Mouse (Mus musculus) heart, adult 2 months (tissue): Measurements from ENCODE around the gene Itpkb. TPM values are rescaled to one million over a fixed set of nuclear protein-coding genes. Genes with fewer than 3 reads are reported as not detected.

Source experiments
- DNase-seq, 2 experiments: peaks; one replicate each; pipeline ENCODE4 v3.0.0; 2021
- H3K27ac ChIP-seq: fragments of 200-600 bp; 2 replicates; pipeline ENCODE4 v1.8.1; 2022
- H3K27me3 ChIP-seq: fragments of 200-500 bp; 2 replicates; pipeline ENCODE4 v1.6.1; 2012; ENCODE audit warnings: mild to moderate bottlenecking, low read length, inconsistent platforms, mixed read lengths; ENCODE audit not compliant: control insufficient read depth, insufficient read depth
- H3K36me3 ChIP-seq: fragments of 200-500 bp; 2 replicates; pipeline ENCODE4 v1.6.1; 2012; ENCODE audit warnings: low read length, inconsistent platforms; ENCODE audit not compliant: control insufficient read depth, insufficient read depth
- H3K4me1 ChIP-seq: fragments of 200-500 bp; 2 replicates; pipeline ENCODE4 v1.6.1; 2011; ENCODE audit warnings: low read length; ENCODE audit not compliant: control insufficient read depth, insufficient read depth
- H3K4me3 ChIP-seq: fragments of 200-600 bp; 2 replicates; pipeline ENCODE4 v1.8.1; 2022
- H3K79me2 ChIP-seq: fragments of 200-500 bp; replicated peaks from 2 replicates; pipeline ENCODE4 v1.6.1; 2012; ENCODE audit warnings: mild to moderate bottlenecking, inconsistent platforms, low read length, moderate library complexity, mixed read lengths; ENCODE audit not compliant: control insufficient read depth, insufficient read depth
- H3K9ac ChIP-seq: fragments of 200-500 bp; 2 replicates; pipeline ENCODE4 v1.6.1; 2012; ENCODE audit warnings: low read depth, mild to moderate bottlenecking, control low read depth, inconsistent platforms, low read length, mixed read lengths
- CTCF ChIP-seq: fragments of 200-600 bp; IDR thresholded peaks from 2 replicates; pipeline ENCODE4 v1.8.1; 2022; ENCODE audit warnings: antibody characterized with exemption, mild to moderate bottlenecking, moderate library complexity
- EP300 ChIP-seq: fragments of 200-500 bp; IDR thresholded peaks from 2 replicates; pipeline ENCODE4 v1.6.1; 2011; ENCODE audit warnings: low read depth, low read length, control low read depth; ENCODE audit not compliant: insufficient read depth
- POLR2A ChIP-seq: fragments of 200-500 bp; IDR thresholded peaks from 2 replicates; pipeline ENCODE4 v1.6.1; 2011; ENCODE audit warnings: mild to moderate bottlenecking, low read depth, low read length, control low read depth; ENCODE audit not compliant: insufficient read depth
- WGBS: fragments of 180-500 bp; shearing (Covaris S2); methylation state at CpG from one replicate; pipeline ENCODE4 v1.1.7; 2018; 5-methylcytosine and 5-hydroxymethylcytosine counted together
- intact Hi-C: fragments of 180-260 bp; cut with DNase I; formaldehyde crosslinking; loops from one replicate; pipeline ENCODE4 v1.15.1; 2025
- polyA plus RNA-seq: library from polyadenylated mRNA; depleted of rRNA; stranded (reverse); fragments of >200 nt; gene quantifications from 2 replicates; pipeline ENCODE4 v1.2.3, GENCODE M21; 2012
- total RNA-seq, 2 experiments: library from RNA; stranded (reverse); gene quantifications; 2 replicates each; pipeline ENCODE4 v1.2.3; 2021

Gene Itpkb
- total and polyA plus RNA-seq, 3 experiments = 21.5 to 50.7 (median 50.0) TPM

DNA sequence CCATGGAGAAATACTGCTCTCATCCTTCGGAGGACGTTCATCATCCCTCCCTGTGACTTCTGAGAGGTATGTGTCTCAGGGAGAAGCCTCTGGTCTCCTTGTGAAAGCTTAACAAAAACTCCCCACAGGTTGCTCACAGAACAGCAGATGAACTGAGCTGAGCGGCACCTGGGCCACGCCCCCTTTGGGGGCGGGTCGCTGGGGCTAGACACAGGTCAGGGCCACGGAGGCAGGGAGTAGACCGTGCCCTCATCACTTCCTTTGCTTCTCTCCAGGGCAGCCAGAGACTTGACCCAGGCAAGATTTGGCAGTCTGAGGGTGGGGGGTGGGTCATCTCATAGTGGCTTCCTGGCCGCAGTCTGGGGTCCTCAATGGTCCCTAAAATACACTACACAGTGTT is 104.6 kb downstream of the Itpkb start:
- Histone ChIP-seq H3K9ac (no peak overlapping the region), H3K4me1 (no peaks in the 10 kb centered on the region), H3K27me3 (no peaks in the 10 kb centered on the region), H3K36me3 (no peaks in the 10 kb centered on the region), H3K4me3 (no peak overlapping the region), H3K27ac (no peak overlapping the region), H3K79me2 (no peaks in the 10 kb centered on the region)
- no peak for DNase-seq
- intact Hi-C loops = loop anchor here (1.0 to 2.0 kb wide), 3 partner anchors 49 to 330 kb away; no protein-coding TSS in a partner anchor
- WGBS = 19% methylated on average over 9 of the region's 9 CpGs
- TF ChIP-seq POLR2A = no peak
- no peak for TF ChIP-seq EP300
- TF ChIP-seq CTCF = no peak

DNA sequence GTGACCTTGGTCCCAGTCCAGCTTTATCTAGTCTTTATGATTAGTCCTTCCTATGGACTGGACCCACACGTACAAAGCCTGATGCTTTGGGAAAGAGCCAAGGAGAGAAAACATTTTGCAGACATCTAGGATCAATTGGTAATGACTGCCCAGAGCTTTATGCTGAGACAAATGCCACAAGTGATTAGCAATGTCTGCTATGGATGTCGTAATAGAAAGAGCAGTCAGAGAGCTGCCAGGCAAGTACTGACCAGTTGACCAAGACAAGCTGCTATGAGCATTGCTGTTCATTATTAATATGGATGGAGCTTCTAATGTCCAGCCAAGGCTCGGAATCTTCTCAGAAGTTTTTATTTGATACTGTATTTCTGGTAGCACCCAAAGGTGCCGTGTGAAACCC is 109.2 kb downstream of the Itpkb start:
- Histone ChIP-seq H3K4me3 (no peak overlapping the region), H3K27ac (no peak overlapping the region), H3K4me1 (no peaks in the 10 kb centered on the region), H3K79me2 (no peaks in the 10 kb centered on the region), H3K27me3 (no peaks in the 10 kb centered on the region), H3K9ac (no peak overlapping the region), H3K36me3 (no peaks in the 10 kb centered on the region)
- intact Hi-C loops = no loop called here
- 71% methylated on average over 4 of the region's 4 CpGs for WGBS
- TF ChIP-seq CTCF (no peak), EP300 (no peak), POLR2A (no peak)
- DNase-seq = no peak

DNA sequence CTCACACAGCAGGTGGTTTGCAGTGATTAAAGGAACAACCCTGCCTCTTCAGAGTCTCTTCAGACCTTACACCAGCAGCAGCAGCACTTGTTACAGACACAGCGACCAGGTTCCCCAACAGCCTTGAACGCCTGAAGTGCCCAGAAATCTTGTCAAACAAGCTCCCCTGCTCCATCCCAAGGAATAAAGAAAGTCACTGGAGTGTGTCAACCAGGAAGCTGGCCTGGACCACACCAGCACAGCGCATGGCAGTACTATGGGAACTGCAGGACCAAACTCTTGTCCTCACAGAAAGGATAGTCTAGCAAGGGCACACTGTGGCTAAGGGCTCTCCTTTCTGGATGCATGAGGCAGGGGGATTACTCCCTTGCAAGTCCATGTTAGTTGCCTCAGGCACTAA is 114.1 kb downstream of the Itpkb start:
- no peaks in the 10 kb centered on the region for H3K27me3 ChIP-seq
- no peaks in the 10 kb centered on the region for H3K36me3 ChIP-seq
- intact Hi-C loops = no loop called here

DNA sequence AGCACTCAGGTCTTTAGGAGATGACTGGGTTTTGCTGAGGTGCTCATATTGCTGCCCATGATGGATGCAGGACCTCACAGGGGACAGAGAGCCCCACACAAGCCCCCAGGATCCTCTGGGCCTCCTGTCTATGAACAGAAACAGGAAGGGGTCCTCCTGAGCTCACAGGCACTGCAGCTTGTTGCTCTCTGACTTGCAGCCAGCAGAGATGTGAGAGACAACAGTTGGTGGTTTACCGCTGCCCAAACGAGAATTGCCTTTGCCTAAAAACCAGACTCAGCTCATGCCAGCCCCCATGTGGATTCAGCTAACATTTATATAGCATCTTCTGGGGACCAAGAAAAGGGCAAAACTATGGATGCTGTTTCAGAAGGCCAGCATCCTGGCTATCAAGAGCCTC is 119.4 kb downstream of the Itpkb start:
- no peaks in the 10 kb centered on the region for H3K4me1 ChIP-seq
- intact Hi-C loops = no loop called here
- H3K4me3 ChIP-seq = no peak overlapping the region
- no peaks in the 10 kb centered on the region for H3K36me3 ChIP-seq
- 65% methylated on average over 2 of the region's 2 CpGs for WGBS
- H3K27ac ChIP-seq = no peak overlapping the region
- no peaks in the 10 kb centered on the region for H3K79me2 ChIP-seq
- H3K27me3 ChIP-seq = no peaks in the 10 kb centered on the region
- TF ChIP-seq EP300 = no peak
- no peak for TF ChIP-seq POLR2A
- TF ChIP-seq CTCF = no peak
- H3K9ac ChIP-seq = no peak overlapping the region
- DNase-seq = no peak

More for the DNA sequence above, 114.1 kb downstream of the Itpkb start:
- Histone ChIP-seq H3K27ac (no peak overlapping the region), H3K4me1 (no peaks in the 10 kb centered on the region), H3K9ac (no peak overlapping the region), H3K79me2 (no peaks in the 10 kb centered on the region), H3K4me3 (no peak overlapping the region)
- TF ChIP-seq POLR2A = no peak
- TF ChIP-seq EP300 = no peak
- TF ChIP-seq CTCF = no peak
- DNase-seq = no peak
- WGBS = 75% methylated on average over 3 of the region's 3 CpGs

DNA sequence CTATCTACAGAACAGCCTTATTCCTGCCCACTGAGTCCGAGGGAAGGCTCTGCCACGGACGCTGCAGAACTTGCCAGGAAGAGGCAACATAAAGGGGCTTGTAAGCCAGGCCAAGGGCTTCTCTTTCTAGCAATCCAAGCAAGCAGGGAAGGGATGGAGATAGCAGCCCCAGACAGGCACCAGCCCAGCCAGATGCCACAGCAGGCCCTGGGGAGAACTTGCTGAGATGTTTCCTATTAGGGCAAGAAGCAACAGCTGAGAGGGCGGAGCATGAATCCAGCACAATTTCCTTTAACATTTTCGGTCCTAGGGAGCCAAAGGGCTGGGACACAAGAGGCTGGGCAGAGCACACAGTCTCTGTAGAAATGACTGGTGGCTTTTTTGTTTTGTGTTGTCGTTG is 128.0 kb downstream of the Itpkb start:
- Histone ChIP-seq H3K4me3 (no peak overlapping the region), H3K9ac (no peak overlapping the region), H3K79me2 (no peaks in the 10 kb centered on the region), H3K27me3 (no peaks in the 10 kb centered on the region), H3K36me3 (no peaks in the 10 kb centered on the region), H3K4me1 (peaks cover 1% of the 10 kb centered on the region), H3K27ac (no peak overlapping the region)
- DNase-seq = peak; percentile 32
- intact Hi-C loops = no loop called here
- 21% methylated on average over 6 of the region's 6 CpGs for WGBS
- TF ChIP-seq EP300 = no peak

DNA sequence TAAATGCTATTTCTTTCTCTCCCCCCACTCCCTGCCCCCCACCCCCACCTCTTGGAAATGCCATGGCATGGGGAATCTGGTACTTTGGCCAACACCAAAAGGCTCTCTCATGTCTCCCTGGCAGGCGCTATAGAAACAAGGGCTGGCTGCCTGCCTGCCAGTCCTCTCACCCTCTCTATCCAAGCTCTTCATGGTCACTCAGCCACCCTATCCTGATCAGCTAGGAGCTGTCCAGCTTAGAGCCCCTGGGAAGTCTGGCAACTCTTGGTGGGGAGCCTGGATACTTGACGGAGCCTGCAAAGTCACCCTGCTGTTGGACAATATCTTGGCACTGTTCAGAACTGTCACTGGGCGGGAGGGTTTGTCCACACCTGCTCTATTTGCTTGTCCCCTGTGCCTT is 128.4 kb downstream of the Itpkb start:
- no peak for TF ChIP-seq EP300
- Histone ChIP-seq H3K27ac (no peak overlapping the region), H3K4me1 (peaks cover 1% of the 10 kb centered on the region), H3K9ac (no peak overlapping the region), H3K4me3 (no peak overlapping the region), H3K79me2 (no peaks in the 10 kb centered on the region), H3K36me3 (no peaks in the 10 kb centered on the region), H3K27me3 (no peaks in the 10 kb centered on the region)
- WGBS = 26% methylated on average over 3 of the region's 3 CpGs
- peak in 1 of 2 experiments; percentile 33 for DNase-seq
- intact Hi-C loops = no loop called here
